Mouse (Mus musculus) kidney, postnatal 36 days (tissue): ENCODE measurements around the gene Homer2.

Experiments
- DNase-seq, 2 experiments: peaks; one replicate each; pipeline ENCODE4 v3.0.0; 2021 to 2022; ENCODE audit warnings: mixed read lengths in 2 of 2

The Homer2 gene

GRCm38 (mm10) chr7:81557985-81558360, 149.4 kb downstream of the Homer2 start:
- no peak for DNase-seq

DNA sequence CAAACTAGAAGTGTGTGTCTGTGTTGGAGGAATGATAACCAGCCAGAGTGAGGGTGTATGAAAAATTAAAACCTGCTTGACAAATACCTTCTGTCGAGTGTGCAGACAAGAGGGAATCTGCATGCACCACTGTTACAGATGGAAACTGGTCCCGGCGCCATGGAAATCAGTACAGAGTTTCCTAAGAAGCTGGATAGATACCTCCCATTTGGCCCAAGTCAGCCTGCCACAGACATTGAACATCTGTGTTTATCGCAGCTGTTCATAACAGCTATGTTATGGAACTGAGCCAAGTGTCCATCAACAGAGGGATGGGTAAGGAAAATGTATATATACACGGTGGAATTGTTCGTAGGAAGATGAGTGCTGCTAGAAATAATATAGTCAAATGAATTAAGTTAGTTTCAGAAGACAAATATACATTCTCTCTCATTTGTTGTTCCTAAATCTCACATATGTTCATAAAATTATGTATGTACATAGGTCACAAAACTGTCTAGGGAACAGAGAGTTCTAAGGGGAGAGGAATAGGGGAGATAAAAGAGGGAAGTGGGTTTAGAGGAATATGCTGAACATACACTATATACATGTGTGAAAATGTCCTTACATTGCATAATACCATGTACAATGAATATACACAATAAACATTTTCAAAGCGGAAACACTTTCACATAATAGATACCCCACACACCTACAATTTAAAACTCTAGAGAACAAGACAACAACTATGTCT, 149.9 kb downstream of the Homer2 start:
- DNase-seq, result no peak

DNA sequence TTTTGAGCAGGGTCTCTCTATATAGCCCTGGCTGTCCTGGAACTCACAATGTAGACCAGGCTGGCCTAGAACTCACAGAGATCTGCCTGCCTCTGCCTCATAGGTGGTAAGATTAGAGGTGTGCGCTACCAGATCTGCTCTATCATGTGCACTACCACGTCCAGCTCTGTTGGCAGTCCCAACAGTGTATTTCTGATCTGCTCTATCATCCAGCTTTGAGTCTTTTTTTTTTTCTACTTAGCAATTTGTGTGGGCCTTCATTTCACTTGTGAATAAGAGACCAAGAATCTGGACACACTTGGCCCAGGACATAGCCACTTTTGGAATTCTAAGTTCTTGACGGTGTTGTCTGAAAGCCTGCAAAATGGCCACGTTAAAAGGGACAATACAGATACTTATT, 150.5 kb downstream of the Homer2 start:
- no peak for DNase-seq

DNA sequence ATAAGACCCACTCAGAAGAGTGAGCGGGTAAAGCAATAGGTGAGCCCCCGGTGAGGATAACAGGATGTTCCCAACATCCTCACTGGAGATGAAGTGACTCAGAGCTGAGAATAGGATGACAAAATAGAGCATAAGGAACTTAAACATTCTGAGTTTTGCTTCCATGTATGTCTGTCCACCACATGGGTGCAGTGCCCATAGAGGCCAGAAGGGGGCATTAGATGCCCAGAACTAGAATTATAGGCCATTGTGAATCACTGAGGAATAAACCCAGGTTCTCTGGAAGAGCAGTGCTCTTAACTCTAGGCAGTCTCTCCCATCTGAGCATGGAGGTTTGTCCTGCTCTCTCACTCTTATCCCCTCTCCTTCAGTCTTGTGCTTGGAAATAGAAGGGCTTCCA, 153.0 kb downstream of the Homer2 start:
- DNase-seq, result peak; percentile 9 to 56

DNA sequence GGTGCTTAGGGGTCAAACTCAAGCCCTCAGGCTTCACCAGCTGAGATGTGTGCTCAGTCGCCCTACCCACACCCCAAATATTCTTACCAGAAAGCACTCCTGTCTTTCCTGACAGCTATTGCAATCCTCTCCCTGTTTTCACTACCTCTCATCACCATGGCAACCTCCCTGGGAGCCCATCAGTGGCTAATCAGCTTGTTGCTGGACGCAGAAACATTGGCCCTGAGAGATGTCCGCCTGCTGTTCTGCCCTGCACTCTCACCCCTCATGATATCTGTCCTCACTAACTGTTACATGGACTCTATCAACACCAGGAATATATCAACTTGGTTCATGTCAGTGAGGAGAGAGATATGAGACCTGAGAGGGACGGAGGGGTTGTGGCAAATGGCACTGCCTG, 153.7 kb downstream of the Homer2 start:
- no peak for DNase-seq
